Mouse (Mus musculus): ENCODE measurements around the gene Hoxd9.

DNA sequence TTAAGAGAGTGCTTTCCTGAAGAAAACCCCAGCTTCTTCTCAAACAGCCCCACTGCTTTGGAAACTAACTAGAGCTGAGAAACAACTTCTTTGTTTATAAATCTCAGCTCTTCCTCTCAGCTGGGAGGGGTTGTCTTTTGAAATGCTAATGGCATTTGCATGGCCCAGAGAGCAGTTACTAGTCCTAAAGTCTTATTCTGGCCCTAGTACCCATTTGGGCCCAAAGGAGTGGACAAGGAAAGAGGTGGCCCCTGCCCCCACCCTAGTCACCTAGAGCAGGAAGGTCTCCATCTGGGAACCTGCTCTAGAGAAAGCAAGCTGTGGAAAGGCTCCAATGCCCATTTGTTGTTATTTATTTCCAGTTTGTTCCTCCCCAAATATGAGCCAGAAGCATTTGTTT is 33.5 kb downstream of the Hoxd9 start:
- TF ChIP-seq POLR2A (IDR thresholded peaks at IDR 0.05; ENCODE audit: low read depth, low read length) = no peak
- TF ChIP-seq CTCF (IDR thresholded peaks at IDR 0.05; ENCODE audit: borderline replicate concordance, insufficient read depth, low read length) = no peak

All from embryonic fibroblast, embryonic 13.5 days (primary cell).